In genomic region chr17:58873356-58873755, GRCm38 (mm10) we compare ENCODE assay signal across 26 mouse cellular contexts.
"Had no signal": no experiment of that assay in that cellular context is flagged by ENCODE, and none has a peak within 500 bp of the region (broad histone marks: within the 10 kb centered on the region; RNA-seq: fewer than 3 reads in every experiment).

No protein-coding gene starts in this region.

- H3K9ac ChIP-seq: heart, embryonic 12.5 days; hindbrain, embryonic 13.5 days; hindbrain, embryonic 15.5 days; kidney, embryonic 15.5 days; limb, embryonic 12.5 days; liver, embryonic 13.5 days; liver, embryonic 15.5 days had no signal

- DNase-seq: gastrocnemius, adult 2 months; gastrocnemius, postnatal 10 days; gastrocnemius, postnatal 25 days; heart, adult 18-20 months; heart, postnatal 10 days; heart, postnatal 4 days; kidney, adult 11 months; kidney, adult 2 months; kidney, adult 9 months; kidney, postnatal 14 days; kidney, postnatal 36 days; layer of hippocampus, adult 9-11 months; liver; liver, embryonic 13.5 days had no signal

- H3K4me1 ChIP-seq: heart, embryonic 10.5 days; heart, embryonic 12.5 days; hindbrain, embryonic 13.5 days; hindbrain, embryonic 15.5 days; kidney, embryonic 15.5 days; limb, embryonic 10.5 days; limb, embryonic 12.5 days; liver, embryonic 13.5 days; liver, embryonic 15.5 days had no signal

- H3K36me3 ChIP-seq: heart, embryonic 10.5 days; heart, embryonic 12.5 days; hindbrain, embryonic 13.5 days; hindbrain, embryonic 15.5 days; kidney, embryonic 15.5 days; limb, embryonic 10.5 days; limb, embryonic 12.5 days; liver, embryonic 13.5 days; liver, embryonic 15.5 days had no signal

- ATAC-seq: hindbrain, postnatal 0 days; intestine, embryonic 16.5 days had no signal

- H3K27ac ChIP-seq: gastrocnemius, adult 2 months; heart, embryonic 10.5 days; hindbrain, embryonic 13.5 days; hindbrain, embryonic 15.5 days; hindbrain, postnatal 0 days; kidney, embryonic 15.5 days; kidney, postnatal 0 days; left cerebral cortex, adult 2 months; limb, embryonic 10.5 days; limb, embryonic 12.5 days; liver, embryonic 13.5 days; liver, embryonic 15.5 days had no signal

- H3K4me3 ChIP-seq: gastrocnemius, adult 2 months; heart, embryonic 10.5 days; heart, embryonic 12.5 days; hindbrain, embryonic 13.5 days; hindbrain, embryonic 15.5 days; kidney, embryonic 15.5 days; left cerebral cortex, adult 2 months; limb, embryonic 10.5 days; limb, embryonic 12.5 days; liver, embryonic 13.5 days; liver, embryonic 15.5 days had no signal

- H3K27me3 ChIP-seq: heart, embryonic 12.5 days; hindbrain, embryonic 13.5 days; hindbrain, embryonic 15.5 days; kidney, embryonic 15.5 days; limb, embryonic 12.5 days; liver, embryonic 13.5 days; liver, embryonic 15.5 days had no signal

- H3K9me3 ChIP-seq: heart, embryonic 10.5 days; heart, embryonic 12.5 days; hindbrain, embryonic 13.5 days; hindbrain, embryonic 15.5 days; kidney, embryonic 15.5 days; limb, embryonic 10.5 days; limb, embryonic 12.5 days; liver, embryonic 13.5 days; liver, embryonic 15.5 days had no signal
